Mouse (Mus musculus) lung, embryonic 15.5 days (tissue): Measurements from ENCODE around the gene Tanc2. TPM values are rescaled to one million over a fixed set of nuclear protein-coding genes. Genes with fewer than 3 reads are reported as not detected.

Experiments
- ATAC-seq: fragments of 200-750 bp; cut with Nextera tagmentation; 2 replicates; pipeline ENCODE4 v1.8.0; 2017; ENCODE audit warnings: moderate number of reproducible peaks, borderline replicate concordance; ENCODE audit not compliant: low FRiP score, low TSS enrichment; ENCODE audit errors: extremely low read depth
- H3K27ac ChIP-seq: fragments of 300-500 bp; sonication (generic); 2 replicates; pipeline ENCODE4 v1.5.1; 2015; ENCODE audit warnings: moderate library complexity, mild to moderate bottlenecking, inconsistent platforms
- H3K27me3 ChIP-seq: fragments of 300-500 bp; sonication (generic); 2 replicates; pipeline ENCODE4 v1.6.1; 2015; ENCODE audit warnings: inconsistent platforms
- H3K36me3 ChIP-seq: fragments of 300-500 bp; sonication (generic); 2 replicates; pipeline ENCODE4 v1.6.1; 2015; ENCODE audit warnings: inconsistent platforms
- H3K4me1 ChIP-seq: fragments of 300-500 bp; sonication (generic); 2 replicates; pipeline ENCODE4 v1.6.1; 2015; ENCODE audit warnings: inconsistent platforms
- H3K4me2 ChIP-seq: fragments of 300-500 bp; sonication (generic); 2 replicates; pipeline ENCODE4 v1.6.1; 2015; ENCODE audit warnings: inconsistent platforms, mild to moderate bottlenecking, moderate library complexity
- H3K4me3 ChIP-seq: fragments of 300-500 bp; sonication (generic); 2 replicates; pipeline ENCODE4 v1.5.1; 2015; ENCODE audit warnings: mild to moderate bottlenecking, inconsistent platforms
- H3K9ac ChIP-seq: fragments of 300-500 bp; sonication (generic); 2 replicates; pipeline ENCODE4 v1.6.1; 2015; ENCODE audit warnings: inconsistent platforms
- H3K9me3 ChIP-seq: fragments of 300-500 bp; sonication (generic); 2 replicates; pipeline ENCODE4 v1.6.1; 2016; ENCODE audit warnings: inconsistent platforms
- WGBS: fragments of 180-500 bp; shearing (Covaris S2); methylation state at CpG from one replicate; pipeline ENCODE4 v1.1.7; 2015; 5-methylcytosine and 5-hydroxymethylcytosine counted together
- polyA plus RNA-seq: library from polyadenylated mRNA; unstranded; fragments of >200 nt; fragmentation: Nextera tagmentation; extraction: Ambion mirVana; gene quantifications from 2 replicates; pipeline ENCODE4 v1.2.1, GENCODE M21; 2015

Tanc2 gene
- polyA plus RNA-seq, 1 experiment from 2014 or later, result 13.9 TPM

DNA sequence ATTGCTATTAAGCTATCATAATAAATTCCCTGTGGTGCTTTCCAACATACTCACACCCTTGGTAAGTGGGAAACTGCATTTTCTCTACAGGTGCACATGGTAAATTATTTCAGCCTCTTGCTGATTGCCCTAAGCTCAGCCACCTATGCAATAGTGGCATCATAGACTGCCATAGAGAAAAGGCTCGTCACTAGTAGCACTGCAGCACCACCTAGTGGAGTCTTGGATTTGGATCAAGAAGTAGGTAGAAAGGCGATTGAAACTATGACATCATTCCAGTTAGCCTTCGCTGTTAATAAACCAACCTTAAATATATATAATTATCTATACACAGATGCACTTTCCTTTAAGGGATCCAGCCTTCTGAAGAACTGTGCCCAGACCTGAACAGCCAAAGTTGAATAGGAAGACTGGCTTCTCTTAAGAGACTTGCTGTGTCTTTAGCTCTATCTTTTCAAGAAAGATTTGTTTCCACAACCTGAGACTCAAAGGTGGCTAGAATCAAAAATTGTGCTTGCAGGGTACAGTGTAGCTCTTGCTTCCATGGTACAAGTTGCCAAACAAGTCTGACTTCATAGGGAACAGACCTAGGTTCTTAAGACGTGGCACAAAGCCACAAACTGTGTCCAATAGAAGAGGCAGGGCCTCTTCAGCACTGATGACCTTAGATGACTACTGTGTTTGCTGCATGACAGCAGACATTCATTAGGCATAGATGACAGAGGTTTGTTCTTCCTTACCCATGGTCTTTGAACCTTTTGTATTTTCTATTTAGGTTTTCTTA, 322.0 kb downstream of the Tanc2 start:
- H3K9ac ChIP-seq, result no peak overlapping the region
- H3K36me3 ChIP-seq, result peaks cover 22% of the 10 kb centered on the region; the same call in 1 of the 2 replicates
- no peaks in the 10 kb centered on the region for H3K9me3 ChIP-seq
- H3K27ac ChIP-seq, result no peak overlapping the region
- no peaks in the 10 kb centered on the region for H3K27me3 ChIP-seq
- peak; percentile 35; the same call in 1 of the 2 replicates for ATAC-seq
- peaks cover 6% of the 10 kb centered on the region; the same call in 1 of the 2 replicates for H3K4me1 ChIP-seq
- no peak overlapping the region for H3K4me3 ChIP-seq
- WGBS, result 26% methylated on average over 4 of the region's 4 CpGs
- H3K4me2 ChIP-seq, result no peak overlapping the region

GRCm38 (mm10) chr11:105913580-105913979, 323.8 kb downstream of the Tanc2 start:
- Histone ChIP-seq H3K27ac (no peak overlapping the region), H3K4me1 (no peaks in the 10 kb centered on the region), H3K9ac (no peak overlapping the region), H3K4me2 (no peak overlapping the region), H3K4me3 (no peak overlapping the region), H3K36me3 (peaks cover 30% of the 10 kb centered on the region; the same call in 1 of the 2 replicates), H3K27me3 (no peaks in the 10 kb centered on the region), H3K9me3 (no peaks in the 10 kb centered on the region)
- WGBS, result 67% methylated on average over 5 of the region's 5 CpGs
- ATAC-seq, result no peak

GRCm38 (mm10) chr11:105920098-105920785, 330.5 kb downstream of the Tanc2 start:
- H3K27me3 ChIP-seq, result no peaks in the 10 kb centered on the region
- no peak for ATAC-seq
- H3K9ac ChIP-seq, result no peak overlapping the region
- H3K4me1 ChIP-seq, result no peaks in the 10 kb centered on the region
- no peak overlapping the region for H3K4me3 ChIP-seq
- H3K4me2 ChIP-seq, result no peak overlapping the region
- no peaks in the 10 kb centered on the region for H3K9me3 ChIP-seq
- WGBS, result 78% methylated on average over 3 of the region's 3 CpGs
- no peak overlapping the region for H3K27ac ChIP-seq
- H3K36me3 ChIP-seq, result peaks cover 61% of the 10 kb centered on the region

DNA sequence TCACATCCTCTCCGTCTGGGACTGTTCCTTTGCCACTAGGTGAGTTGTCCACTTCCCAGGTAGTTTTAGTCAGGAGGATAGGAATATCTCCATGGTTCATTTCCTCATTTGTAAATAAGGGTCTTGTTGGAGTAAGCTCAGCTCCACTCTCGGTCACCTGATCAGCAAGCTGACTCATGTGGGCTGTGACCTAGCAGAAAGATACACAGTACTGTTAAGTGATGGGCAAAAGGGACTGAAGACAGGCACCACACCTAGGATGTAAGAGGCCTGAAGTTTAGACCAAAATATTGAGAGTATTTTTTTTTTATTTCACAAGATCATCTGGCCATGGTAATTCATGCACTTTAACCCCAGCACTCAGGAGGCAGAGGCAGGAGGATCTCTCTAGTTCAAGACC, 331.1 kb downstream of the Tanc2 start:
- no peak overlapping the region for H3K27ac ChIP-seq
- no peak overlapping the region for H3K9ac ChIP-seq

DNA sequence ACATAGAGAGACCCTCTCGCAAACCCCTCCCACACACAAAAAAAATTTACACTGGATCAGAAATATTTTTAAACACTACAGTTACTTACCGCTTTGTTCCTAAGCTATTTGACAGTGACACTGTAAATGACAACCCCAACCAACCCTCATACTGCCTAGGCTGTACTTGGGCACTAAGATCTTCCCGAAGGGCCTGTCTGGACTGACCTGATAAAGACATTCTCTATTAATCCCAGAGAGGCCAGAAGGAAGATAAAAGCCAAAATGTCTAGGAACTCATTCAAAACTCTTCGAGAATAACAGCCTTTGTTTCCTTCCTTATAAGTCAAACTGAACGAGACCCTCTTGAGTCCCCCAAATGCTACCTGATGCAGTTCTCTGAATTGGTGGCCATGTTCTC, 331.5 kb downstream of the Tanc2 start:
- Histone ChIP-seq H3K4me1 (no peaks in the 10 kb centered on the region), H3K9me3 (no peaks in the 10 kb centered on the region), H3K4me2 (no peak overlapping the region), H3K27ac (no peak overlapping the region), H3K27me3 (no peaks in the 10 kb centered on the region), H3K36me3 (peaks cover 59% of the 10 kb centered on the region), H3K9ac (no peak overlapping the region), H3K4me3 (no peak overlapping the region)
- 83% methylated on average over 5 of the region's 5 CpGs for WGBS
- no peak for ATAC-seq

More for the DNA sequence above, 331.1 kb downstream of the Tanc2 start:
- no peaks in the 10 kb centered on the region for H3K4me1 ChIP-seq
- H3K4me2 ChIP-seq, result no peak overlapping the region
- H3K27me3 ChIP-seq, result no peaks in the 10 kb centered on the region
- H3K4me3 ChIP-seq, result no peak overlapping the region
- WGBS, result 84% methylated on average over 2 of the region's 2 CpGs
- H3K36me3 ChIP-seq, result peaks cover 59% of the 10 kb centered on the region
- H3K9me3 ChIP-seq, result no peaks in the 10 kb centered on the region
- no peak for ATAC-seq

GRCm38 (mm10) chr11:105922769-105923663, 333.2 kb downstream of the Tanc2 start:
- no peak overlapping the region for H3K4me2 ChIP-seq
- H3K27ac ChIP-seq, result no peak overlapping the region
- WGBS, result 92% methylated on average over 20 of the region's 20 CpGs
- H3K27me3 ChIP-seq, result no peaks in the 10 kb centered on the region
- H3K36me3 ChIP-seq, result peaks cover 48% of the 10 kb centered on the region
- no peak for ATAC-seq
- peaks cover 4% of the 10 kb centered on the region for H3K4me1 ChIP-seq
- no peaks in the 10 kb centered on the region for H3K9me3 ChIP-seq
- H3K4me3 ChIP-seq, result no peak overlapping the region
- no peak overlapping the region for H3K9ac ChIP-seq

DNA sequence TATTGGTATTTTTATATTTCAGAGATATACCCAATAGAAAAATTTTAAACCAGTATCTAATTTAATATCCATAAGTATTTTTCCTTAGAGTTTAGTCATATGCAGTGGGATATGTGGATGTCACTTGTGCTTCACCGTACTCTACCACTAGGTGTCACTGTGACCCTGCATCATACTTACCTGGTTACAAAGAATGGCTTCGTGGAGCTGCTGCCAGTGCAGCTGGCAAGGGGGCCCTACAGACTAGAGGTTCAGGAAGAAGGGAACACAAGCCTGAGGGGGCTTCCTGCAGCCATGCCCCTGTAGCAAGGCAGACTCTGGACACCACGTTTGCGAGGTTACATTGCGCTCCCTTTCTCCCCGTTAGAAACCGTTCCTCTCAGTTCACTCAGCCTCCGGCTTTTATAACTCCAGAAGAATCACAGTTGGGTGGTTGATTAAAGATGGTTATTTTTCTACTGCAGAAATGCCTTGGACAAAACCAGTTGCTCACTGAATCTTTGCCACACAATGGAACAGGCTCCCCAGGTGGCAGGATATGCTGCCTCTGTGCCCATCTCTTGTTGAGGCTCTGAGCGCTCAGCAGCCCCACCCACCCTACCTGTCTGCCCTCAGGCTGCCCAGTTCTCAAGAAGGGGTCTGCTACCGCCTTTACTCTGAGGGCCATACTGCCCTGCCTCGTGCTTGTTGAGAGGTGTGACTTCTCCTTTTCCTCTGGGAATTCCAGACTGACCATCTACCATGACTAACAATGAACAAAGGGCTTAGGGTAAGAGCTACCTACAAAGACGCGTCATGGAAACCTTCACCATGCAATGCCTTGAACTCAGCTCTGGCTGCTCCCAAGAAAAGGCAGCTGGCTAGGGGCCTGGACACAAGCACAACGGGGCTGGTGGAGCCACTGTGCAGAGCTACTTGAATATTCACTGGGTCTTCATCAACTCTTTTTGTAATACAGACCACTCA, 337.6 kb downstream of the Tanc2 start:
- ATAC-seq, result 0 out of 2 replicates have a peak, but pooled peaks have one; percentile 35
- 54% methylated on average over 14 of the region's 14 CpGs for WGBS
- H3K4me2 ChIP-seq, result no peak overlapping the region

DNA sequence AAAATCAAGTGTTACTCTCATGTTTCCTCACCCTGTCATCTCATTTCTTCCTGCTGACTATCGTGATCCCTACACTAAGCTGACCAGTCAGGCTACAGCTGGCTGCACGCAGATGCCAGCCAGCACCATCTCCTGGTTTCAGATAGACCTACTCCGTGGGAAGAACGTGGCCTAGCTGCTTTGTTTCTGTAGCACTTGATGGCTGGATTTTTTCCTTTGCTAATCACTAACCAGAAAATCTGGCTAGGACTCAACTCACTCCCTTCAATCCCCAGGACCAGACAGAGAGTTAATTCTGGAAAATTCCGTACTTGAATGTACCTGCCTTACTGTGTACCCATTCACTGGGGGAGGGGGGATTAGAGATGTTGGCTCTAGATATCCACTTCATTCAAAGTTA, 338.4 kb downstream of the Tanc2 start:
- no peak overlapping the region for H3K4me3 ChIP-seq
- no peaks in the 10 kb centered on the region for H3K9me3 ChIP-seq
- peaks cover 4% of the 10 kb centered on the region for H3K4me1 ChIP-seq
- H3K36me3 ChIP-seq, result peaks cover 12% of the 10 kb centered on the region; the same call in 1 of the 2 replicates
- no peak overlapping the region for H3K27ac ChIP-seq
- ATAC-seq, result no peak
- H3K27me3 ChIP-seq, result no peaks in the 10 kb centered on the region
- no peak overlapping the region for H3K9ac ChIP-seq
- 64% methylated on average over 5 of the region's 5 CpGs for WGBS
- no peak overlapping the region for H3K4me2 ChIP-seq

More for the DNA sequence above, 337.6 kb downstream of the Tanc2 start:
- Histone ChIP-seq H3K27ac (no peak overlapping the region), H3K27me3 (no peaks in the 10 kb centered on the region), H3K4me3 (no peak overlapping the region), H3K4me1 (peaks cover 4% of the 10 kb centered on the region), H3K9ac (no peak overlapping the region), H3K9me3 (no peaks in the 10 kb centered on the region), H3K36me3 (peaks cover 20% of the 10 kb centered on the region)

- Histone ChIP-seq H3K4me2 (no peak overlapping the region), H3K9me3 (no peaks in the 10 kb centered on the region), H3K4me1 (peaks cover 20% of the 10 kb centered on the region), H3K4me3 (no peak overlapping the region), H3K27me3 (no peaks in the 10 kb centered on the region), H3K36me3 (no peaks in the 10 kb centered on the region), H3K9ac (no peak overlapping the region), H3K27ac (no peak overlapping the region)
- ATAC-seq, result no peak
- 82% methylated on average over 3 of the region's 3 CpGs for WGBS
Measured at GRCm38 (mm10) chr11:105931380-105931779, 341.6 kb downstream of the Tanc2 start.

GRCm38 (mm10) chr11:105933746-105934145, 344.0 kb downstream of the Tanc2 start:
- no peaks in the 10 kb centered on the region for H3K36me3 ChIP-seq
- H3K4me2 ChIP-seq, result no peak overlapping the region
- H3K4me3 ChIP-seq, result no peak overlapping the region
- no peak overlapping the region for H3K9ac ChIP-seq
- H3K27me3 ChIP-seq, result no peaks in the 10 kb centered on the region
- peak overlapping the region; percentile 67 for H3K27ac ChIP-seq
- no peak for ATAC-seq
- H3K4me1 ChIP-seq, result peaks cover 17% of the 10 kb centered on the region
- no peaks in the 10 kb centered on the region for H3K9me3 ChIP-seq
- 41% methylated on average over 8 of the region's 8 CpGs for WGBS

DNA sequence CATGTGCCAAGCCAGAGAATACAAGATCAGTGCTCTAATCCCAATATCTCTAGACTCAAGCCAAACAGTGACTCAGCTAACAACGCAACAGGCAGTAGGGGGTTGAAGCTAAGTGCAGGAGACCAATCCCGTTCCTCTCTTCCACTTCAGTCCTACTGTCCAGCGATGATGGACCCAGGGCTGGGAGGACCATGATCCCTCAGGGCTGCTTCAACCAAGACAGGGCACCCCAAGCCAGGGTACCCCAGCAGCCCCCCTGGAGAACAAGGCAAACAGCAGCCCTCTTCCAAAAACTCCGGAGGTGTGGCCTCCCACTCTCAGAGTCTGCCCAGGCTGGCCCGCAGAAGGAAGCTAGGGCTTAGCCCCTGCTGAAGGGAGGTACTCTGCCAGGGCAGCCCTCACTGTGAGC, 344.5 kb downstream of the Tanc2 start:
- H3K4me3 ChIP-seq, result no peak overlapping the region
- peaks cover 17% of the 10 kb centered on the region for H3K4me1 ChIP-seq
- H3K27me3 ChIP-seq, result no peaks in the 10 kb centered on the region
- H3K9me3 ChIP-seq, result no peaks in the 10 kb centered on the region
- WGBS, result 46% methylated on average over 5 of the region's 5 CpGs
- ATAC-seq, result no peak
- H3K9ac ChIP-seq, result no peak overlapping the region
- no peak overlapping the region for H3K4me2 ChIP-seq
- H3K36me3 ChIP-seq, result no peaks in the 10 kb centered on the region
- peak overlapping the region; percentile 67 for H3K27ac ChIP-seq
